ENCODE assay signal across 11 mouse cellular contexts in genomic region chr14:67149961-67150471, GRCm38 (mm10).
DNase-seq lines count a peak whose midpoint lies in the region; ATAC-seq and TF ChIP-seq lines count a peak whose summit lies in the region.
"Had no signal": no experiment of that assay in that cellular context is flagged by ENCODE, and none has a peak within 500 bp of the region (broad histone marks: within the 10 kb centered on the region; RNA-seq: fewer than 3 reads in every experiment).

No protein-coding gene starts in this region.

- H3K9ac ChIP-seq in heart, adult 2 months (ENCODE audit: low read depth, low read length) = no peak overlapping the region
- no peak overlapping the region for H3K9ac ChIP-seq in midbrain, embryonic 11.5 days (ENCODE audit: low read length)
- H3K9ac ChIP-seq in hindbrain, embryonic 13.5 days = no peak overlapping the region
- H3K9ac ChIP-seq: stomach, embryonic 15.5 days had no signal

- no peak overlapping the region for H3K4me2 ChIP-seq in midbrain, embryonic 11.5 days
- H3K4me2 ChIP-seq in hindbrain, embryonic 13.5 days = no peak overlapping the region
- H3K4me2 ChIP-seq: stomach, embryonic 15.5 days had no signal

- 57% methylated on average over 7 of the region's 7 CpGs for WGBS in heart, adult 2 months
- WGBS in midbrain, embryonic 11.5 days = 50% methylated on average over 7 of the region's 7 CpGs
- 49% methylated on average over 7 of the region's 7 CpGs for WGBS in midbrain, embryonic 10.5 days
- 52% methylated on average over 7 of the region's 7 CpGs for WGBS in hindbrain, embryonic 13.5 days

- intact Hi-C loops in heart, adult 2 months (cut with DNase I) = no loop called here
- intact Hi-C loops in heart, postnatal 25 days (cut with DNase I) = no loop called here

- no peak for TF ChIP-seq POLR2A in heart, adult 2 months (IDR thresholded peaks at IDR 0.05; ENCODE audit: insufficient read depth, low read depth, low read length)
- no peak for TF ChIP-seq POLR2A in brain, embryonic 14.5 days (IDR thresholded peaks at IDR 0.05; ENCODE audit: borderline replicate concordance, extremely low read depth, insufficient read depth, insufficient read length, poor library complexity, severe bottlenecking)

- no peak for DNase-seq in heart, adult 2 months
- DNase-seq in heart, postnatal 25 days (ENCODE audit: low spot score) = no peak
- DNase-seq in midbrain, embryonic 11.5 days (ENCODE audit: low spot score, missing footprints) = peak; percentile 44
- no peak for DNase-seq in midbrain, embryonic 10.5 days (ENCODE audit: low spot score)
- DNase-seq in brain, embryonic 14.5 days (ENCODE audit: low read depth) = no peak
- peak; percentile 33 for DNase-seq in thymus, postnatal 14 days

- ATAC-seq in midbrain, embryonic 11.5 days (ENCODE audit: low FRiP score) = no peak
- ATAC-seq in frontal cortex, adult (ENCODE audit: low TSS enrichment) = no peak
- ATAC-seq in hindbrain, embryonic 13.5 days (ENCODE audit: low FRiP score) = no peak

- H3K4me1 ChIP-seq in heart, adult 2 months (ENCODE audit: control insufficient read depth, insufficient read depth, low read length) = no peaks in the 10 kb centered on the region
- no peaks in the 10 kb centered on the region for H3K4me1 ChIP-seq in midbrain, embryonic 11.5 days (ENCODE audit: control insufficient read depth, insufficient read depth, low read length)
- 0 out of 2 replicates have a peak, but pooled peaks cover 3% of the 10 kb centered on the region for H3K4me1 ChIP-seq in midbrain, embryonic 10.5 days
- no peaks in the 10 kb centered on the region for H3K4me1 ChIP-seq in hindbrain, embryonic 13.5 days (replicated peaks)
- H3K4me1 ChIP-seq: megakaryocyte, embryonic 14.5 days; stomach, embryonic 15.5 days had no signal

- H3K27ac ChIP-seq in heart, adult 2 months = no peak overlapping the region
- no peak overlapping the region for H3K27ac ChIP-seq in midbrain, embryonic 11.5 days (ENCODE audit: low read depth, low read length)
- H3K27ac ChIP-seq in midbrain, embryonic 10.5 days (replicated peaks) = no peak overlapping the region
- H3K27ac ChIP-seq in hindbrain, embryonic 13.5 days = no peak overlapping the region
- H3K27ac ChIP-seq: stomach, embryonic 15.5 days had no signal

- no peaks in the 10 kb centered on the region for H3K9me3 ChIP-seq in midbrain, embryonic 11.5 days (ENCODE audit: control insufficient read depth, low read length)
- H3K9me3 ChIP-seq in midbrain, embryonic 10.5 days (replicated peaks) = no peaks in the 10 kb centered on the region
- H3K9me3 ChIP-seq in hindbrain, embryonic 13.5 days = no peaks in the 10 kb centered on the region
- H3K9me3 ChIP-seq: stomach, embryonic 15.5 days had no signal

- no peaks in the 10 kb centered on the region for H3K79me2 ChIP-seq in heart, adult 2 months (replicated peaks; ENCODE audit: control insufficient read depth, insufficient read depth, low read length)

- no peak for TF ChIP-seq EP300 in heart, adult 2 months (IDR thresholded peaks at IDR 0.05; ENCODE audit: insufficient read depth, low read depth, low read length)

- H3K4me3 ChIP-seq in heart, adult 2 months = no peak overlapping the region
- no peak overlapping the region for H3K4me3 ChIP-seq in midbrain, embryonic 11.5 days (ENCODE audit: low read depth, low read length)
- H3K4me3 ChIP-seq in midbrain, embryonic 10.5 days = no peak overlapping the region
- H3K4me3 ChIP-seq in hindbrain, embryonic 13.5 days = no peak overlapping the region
- H3K4me3 ChIP-seq: erythroblast, embryonic 14.5 days; stomach, embryonic 15.5 days had no signal

- H3K27me3 ChIP-seq in heart, adult 2 months (ENCODE audit: control insufficient read depth, insufficient read depth, low read length) = no peaks in the 10 kb centered on the region
- no peaks in the 10 kb centered on the region for H3K27me3 ChIP-seq in midbrain, embryonic 11.5 days (ENCODE audit: control insufficient read depth, insufficient read depth, low read length)
- H3K27me3 ChIP-seq in midbrain, embryonic 10.5 days (ENCODE audit: low read depth, poor library complexity, severe bottlenecking) = no peaks in the 10 kb centered on the region
- no peaks in the 10 kb centered on the region for H3K27me3 ChIP-seq in hindbrain, embryonic 13.5 days
- H3K27me3 ChIP-seq: stomach, embryonic 15.5 days had no signal

- peak; percentile 34; the same call in 1 of the 2 replicates for TF ChIP-seq CTCF in heart, adult 2 months (IDR thresholded peaks at IDR 0.05)
- 0 out of 2 replicates have a peak, but pooled peaks have one; percentile 18 for TF ChIP-seq CTCF in brain, embryonic 14.5 days (IDR thresholded peaks at IDR 0.05; ENCODE audit: borderline replicate concordance, extremely low read depth, insufficient read depth, insufficient read length)

- H3K36me3 ChIP-seq in heart, adult 2 months (ENCODE audit: control insufficient read depth, insufficient read depth, low read length) = no peaks in the 10 kb centered on the region
- no peaks in the 10 kb centered on the region for H3K36me3 ChIP-seq in midbrain, embryonic 11.5 days (ENCODE audit: control insufficient read depth, insufficient read depth, low read length)
- H3K36me3 ChIP-seq in midbrain, embryonic 10.5 days = no peaks in the 10 kb centered on the region
- no peaks in the 10 kb centered on the region for H3K36me3 ChIP-seq in hindbrain, embryonic 13.5 days
- H3K36me3 ChIP-seq: stomach, embryonic 15.5 days had no signal

Comparison
In these comparisons a context has a peak if more than half of its experiments do, and no peak if none do; other contexts are left out.
1. DNase-seq: peak in midbrain, embryonic 11.5 days (single experiment) and thymus, postnatal 14 days (single experiment); none in heart, adult 2 months (0 of 2), heart, postnatal 25 days (single experiment), midbrain, embryonic 10.5 days (single experiment) and brain, embryonic 14.5 days (single experiment).